Mouse (Mus musculus) erythroblast, embryonic 14.5 days (primary cell): Measurements from ENCODE around the gene Cklf.
"Not testable (repeated sequence)": the region's sequence is repeated elsewhere in the genome, so short reads cannot be mapped to it uniquely, and the experiment has no call there.

Experiments
- GATA1 ChIP-seq: IDR thresholded peaks from 2 replicates; pipeline ENCODE4 v1.6.1; 2012; ENCODE audit warnings: low read length, inconsistent platforms, mixed read lengths
- TAL1 ChIP-seq: IDR thresholded peaks from 3 replicates; pipeline ENCODE4 v1.6.1; 2012; ENCODE audit warnings: low read length, inconsistent platforms, mixed read lengths

GRCm38 (mm10) chr8:104301577-104301976, 50.9 kb downstream of the Cklf start:
- TF ChIP-seq GATA1, TAL1: not testable (repeated sequence)
